Mouse (Mus musculus) bone marrow, adult 2 months (tissue): ENCODE data around the gene Ptpre.

Source experiments
- CTCF ChIP-seq: fragments of 200-500 bp; IDR thresholded peaks from 2 replicates; pipeline ENCODE4 v1.5.1; 2011; ENCODE audit warnings: low read length, control low read depth; ENCODE audit not compliant: control insufficient read depth, insufficient read depth
- POLR2A ChIP-seq: fragments of 200-500 bp; IDR thresholded peaks from 2 replicates; pipeline ENCODE4 v1.6.1; 2011; ENCODE audit warnings: low read depth, mild to moderate bottlenecking, control low read depth, low read length, borderline replicate concordance; ENCODE audit not compliant: control insufficient read depth

DNA sequence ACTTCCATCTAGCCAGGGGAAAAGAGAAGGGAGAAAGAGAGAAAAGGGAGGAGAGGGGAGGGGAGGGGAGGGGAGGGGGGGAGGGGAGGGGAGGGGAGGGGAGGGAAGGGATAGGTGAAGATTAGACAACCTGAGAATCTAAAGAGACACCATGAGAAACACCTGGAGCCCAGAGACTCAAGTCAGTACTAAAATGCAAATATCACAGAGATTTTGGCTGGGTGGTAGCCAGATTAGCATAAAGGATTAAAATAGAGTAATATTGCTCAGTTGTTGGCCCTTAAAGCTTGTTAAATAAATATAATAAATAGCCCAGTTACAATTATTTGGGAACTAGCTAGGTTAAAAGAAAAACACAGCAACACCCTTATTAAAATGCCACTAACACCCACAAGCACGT lies 175.3 kb downstream of the Ptpre start:
- TF ChIP-seq POLR2A (no peak), CTCF (no peak)
